Mouse (Mus musculus): ENCODE data around the gene Cdkn2b.

DNA sequence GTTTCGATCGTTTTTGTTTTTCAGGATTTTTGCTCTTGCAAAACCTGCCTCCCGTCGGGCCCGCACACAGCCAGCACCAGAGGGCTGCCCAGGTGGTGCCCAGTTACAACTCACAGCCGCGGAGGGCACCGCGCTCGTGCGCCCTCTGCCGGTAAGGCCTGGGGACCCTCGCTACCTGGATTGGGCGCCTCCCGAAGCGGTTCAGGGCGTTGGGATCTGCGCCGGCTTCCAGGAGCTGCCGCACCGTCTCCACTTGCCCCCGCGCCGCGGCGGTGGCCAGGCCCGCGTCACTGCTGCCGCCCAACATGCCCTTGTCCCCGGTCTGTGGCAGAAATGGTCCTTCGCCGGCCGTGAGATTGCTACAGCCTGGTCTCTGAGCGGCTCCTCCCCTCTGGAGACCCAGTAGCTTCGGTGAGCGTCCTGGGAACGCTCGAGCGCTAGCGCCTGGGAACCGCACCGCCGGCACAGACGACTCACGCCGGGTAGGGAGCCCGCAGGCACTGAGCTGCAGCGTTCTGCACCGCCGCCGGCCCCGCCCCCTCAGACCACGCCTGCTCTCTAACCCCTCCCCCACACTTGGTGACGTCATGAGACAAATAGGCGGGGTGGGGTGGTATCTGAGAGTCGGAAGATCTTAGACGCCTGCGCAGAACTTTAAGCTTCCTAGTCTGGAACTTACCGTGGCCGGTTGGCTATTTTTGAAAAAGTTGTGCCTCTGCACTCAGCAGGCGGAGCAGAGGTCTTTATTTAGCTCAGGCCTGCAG lies at the start of gene Cdkn2b:
- TF ChIP-seq POLR2A (IDR thresholded peaks at IDR 0.05; ENCODE audit: control insufficient read depth, extremely low read depth, insufficient read depth, low read length, poor library complexity) (no peak), CTCF (IDR thresholded peaks at IDR 0.05; ENCODE audit: borderline replicate concordance, control insufficient read depth, extremely low read depth, insufficient read depth, low read length, poor library complexity) (peak; percentile 74; the same call in 1 of the 2 replicates)
